Mouse (Mus musculus): ENCODE data around the gene Slco2a1. TPM values are rescaled to one million over a fixed set of nuclear protein-coding genes. Genes with fewer than 3 reads are reported as not detected.

Gene Slco2a1
- total and polyA plus RNA-seq, 3 experiments = 0.14 TPM; not detected in 2

- no peaks in the 10 kb centered on the region for H3K79me2 ChIP-seq (replicated peaks; ENCODE audit: control insufficient read depth, extremely low read depth, insufficient read depth, poor library complexity, severe bottlenecking)
- TF ChIP-seq ZNF384 (IDR thresholded peaks at IDR 0.05; ENCODE audit: low read depth, low read length) (no peak), TCF12 (IDR thresholded peaks at IDR 0.05; ENCODE audit: low read depth, low read length) (no peak), HCFC1 (IDR thresholded peaks at IDR 0.05; ENCODE audit: low read depth, low read length) (no peak), PAX5 (IDR thresholded peaks at IDR 0.05; ENCODE audit: low read length) (no peak), MYC (IDR thresholded peaks at IDR 0.05; ENCODE audit: low read depth, low read length) (no peak), RAD21 (IDR thresholded peaks at IDR 0.05; ENCODE audit: low read depth, low read length) (no peak), MAZ (IDR thresholded peaks at IDR 0.05; ENCODE audit: low read depth, low read length) (no peak), CTCF (conservative IDR thresholded peaks at IDR 0.05 in 1 of 2, IDR thresholded peaks at IDR 0.05 in 1 of 2; ENCODE audit: low read depth in 2 of 2, low read length in 2 of 2) (no peak), USF1 (IDR thresholded peaks at IDR 0.05; ENCODE audit: low read depth, low read length) (no peak), USF2 (conservative IDR thresholded peaks at IDR 0.05; ENCODE audit: low read depth, low read length) (no peak), GABPA (IDR thresholded peaks at IDR 0.05; ENCODE audit: insufficient replicate concordance, low read depth, low read length) (no peak), MXI1 (IDR thresholded peaks at IDR 0.05; ENCODE audit: low read depth, low read length) (no peak), ZMIZ1 (IDR thresholded peaks at IDR 0.05; ENCODE audit: low read depth, low read length) (no peak), JUND (conservative IDR thresholded peaks at IDR 0.05; ENCODE audit: low read depth, low read length) (no peak), ETS1 (conservative IDR thresholded peaks at IDR 0.05; ENCODE audit: low read depth, low read length) (no peak)
- no peaks in the 10 kb centered on the region for H3K36me3 ChIP-seq (replicated peaks in 1 of 2; ENCODE audit: control insufficient read depth in 1 of 2, insufficient read depth in 1 of 2, low read length in 1 of 2)
- peaks cover 3% of the 10 kb centered on the region for H3K9me3 ChIP-seq (replicated peaks; ENCODE audit: low read length)
- H3K4me1 ChIP-seq (ENCODE audit: control insufficient read depth in 1 of 2, insufficient read depth in 2 of 2) = no peaks in the 10 kb centered on the region
- no peak overlapping the region for H3K9ac ChIP-seq (ENCODE audit: insufficient read depth, low read depth)
- H3K4me3 ChIP-seq (replicated peaks in 1 of 3; ENCODE audit: low read depth in 2 of 3, low read length in 2 of 3, poor library complexity in 1 of 3) = no peak overlapping the region
- no peak for DNase-seq (ENCODE audit: extremely low read depth)
- H3K27me3 ChIP-seq (replicated peaks) = peaks cover 1% of the 10 kb centered on the region
- H3K27ac ChIP-seq (ENCODE audit: insufficient read depth, low read depth) = no peak overlapping the region
- in situ Hi-C loops (cut with MboI; ENCODE audit: low pct_ligation_motif_present, low pct_unique_long_range_greater_than_20kb, low sequenced_read_pairs) = no loop called here
- H3K4me2 ChIP-seq (ENCODE audit: insufficient read depth, low read depth, poor library complexity, severe bottlenecking) = no peak overlapping the region
- dilution Hi-C loops (cut with MboI; ENCODE audit: extremely low pct_ligation_motif_present, extremely low pct_unique_long_range_greater_than_20kb, low sequenced_read_pairs) = no loop called here
Measured at GRCm38 (mm10) chr9:102946469-102947015, 42.0 kb upstream of the Slco2a1 start.

GRCm38 (mm10) chr9:102948706-102949105 is 39.8 kb upstream of the Slco2a1 start:
- Histone ChIP-seq H3K9me3 (replicated peaks; ENCODE audit: low read length) (no peaks in the 10 kb centered on the region), H3K4me2 (ENCODE audit: insufficient read depth, low read depth, poor library complexity, severe bottlenecking) (no peak overlapping the region), H3K79me2 (replicated peaks; ENCODE audit: control insufficient read depth, extremely low read depth, insufficient read depth, poor library complexity, severe bottlenecking) (no peaks in the 10 kb centered on the region), H3K9ac (ENCODE audit: insufficient read depth, low read depth) (no peak overlapping the region), H3K4me3 (replicated peaks in 1 of 3; ENCODE audit: low read depth in 2 of 3, low read length in 2 of 3, poor library complexity in 1 of 3) (no peak overlapping the region), H3K4me1 (ENCODE audit: control insufficient read depth in 1 of 2, insufficient read depth in 2 of 2) (no peaks in the 10 kb centered on the region), H3K36me3 (replicated peaks in 1 of 2; ENCODE audit: control insufficient read depth in 1 of 2, insufficient read depth in 1 of 2, low read length in 1 of 2) (no peaks in the 10 kb centered on the region), H3K27ac (ENCODE audit: insufficient read depth, low read depth) (no peak overlapping the region), H3K27me3 (replicated peaks) (peaks cover 1% of the 10 kb centered on the region)
- dilution Hi-C loops (cut with MboI; ENCODE audit: extremely low pct_ligation_motif_present, extremely low pct_unique_long_range_greater_than_20kb, low sequenced_read_pairs) = no loop called here
- in situ Hi-C loops (cut with MboI; ENCODE audit: low pct_ligation_motif_present, low pct_unique_long_range_greater_than_20kb, low sequenced_read_pairs) = no loop called here
- no peak for DNase-seq (ENCODE audit: extremely low read depth)
- TF ChIP-seq RCOR1 (conservative IDR thresholded peaks at IDR 0.05; ENCODE audit: low read depth, low read length) = no peak
- no peak for TF ChIP-seq POLR2A (IDR thresholded peaks at IDR 0.05; ENCODE audit: low read depth, low read length)
- no peak for TF ChIP-seq ZKSCAN1 (IDR thresholded peaks at IDR 0.05; ENCODE audit: borderline replicate concordance, low read depth, low read length)
- TF ChIP-seq ZMIZ1 (IDR thresholded peaks at IDR 0.05; ENCODE audit: low read depth, low read length) = no peak
- no peak for TF ChIP-seq GABPA (IDR thresholded peaks at IDR 0.05; ENCODE audit: insufficient replicate concordance, low read depth, low read length)
- TF ChIP-seq CTCF (conservative IDR thresholded peaks at IDR 0.05 in 1 of 2, IDR thresholded peaks at IDR 0.05 in 1 of 2; ENCODE audit: low read depth in 2 of 2, low read length in 2 of 2) = no peak
- no peak for TF ChIP-seq MAX (IDR thresholded peaks at IDR 0.05; ENCODE audit: low read length)
- no peak for TF ChIP-seq BHLHE40 (IDR thresholded peaks at IDR 0.05; ENCODE audit: low read depth, low read length)
- TF ChIP-seq TBP (conservative IDR thresholded peaks at IDR 0.05; ENCODE audit: low read depth, low read length) = no peak
- no peak for TF ChIP-seq HCFC1 (IDR thresholded peaks at IDR 0.05; ENCODE audit: low read depth, low read length)
- no peak for TF ChIP-seq MYC (IDR thresholded peaks at IDR 0.05; ENCODE audit: low read depth, low read length)
- TF ChIP-seq MEF2A (IDR thresholded peaks at IDR 0.05; ENCODE audit: borderline replicate concordance, low read depth, low read length) = no peak
- TF ChIP-seq SIN3A (IDR thresholded peaks at IDR 0.05; ENCODE audit: low read length) = no peak
- no peak for TF ChIP-seq USF1 (IDR thresholded peaks at IDR 0.05; ENCODE audit: low read depth, low read length)

Measured in CH12.LX (cell line).